Comparison of ENCODE assay signal across 8 mouse cellular contexts in genomic region chr3:97657655-97658411, GRCm38 (mm10). TPM values are rescaled to one million over a fixed set of nuclear protein-coding genes. Genes with fewer than 3 reads are reported as not detected.
DNase-seq lines count a peak whose midpoint lies in the region; ATAC-seq and TF ChIP-seq lines count a peak whose summit lies in the region.

Gene Prkab2 (plus strand): TSS chr3:97658193.

- peak; percentile 97 for DNase-seq in 3T3-L1 (ENCODE audit: low read depth, low spot score)
- peak; percentile 98 to 100 for DNase-seq in adrenal gland, postnatal 4 days (ENCODE audit: low spot score in 2 of 2)
- DNase-seq in embryonic facial prominence, embryonic 14.5 days (ENCODE audit: low spot score), result peak; percentile 99
- DNase-seq in heart, adult 2 months, result peak; percentile 99
- peak; percentile 98 to 99 for DNase-seq in kidney, adult 8-10 months
- DNase-seq in spleen, postnatal 10 days (ENCODE audit: low spot score in 2 of 2), result peak; percentile 99

- intact Hi-C loops in heart, adult 2 months (cut with DNase I), result loop anchor here (1.0 to 10.0 kb wide), 4 partner anchors 23 to 357 kb away; partner anchors contain the start of genes Fmo5 and Notch2

- H3K36me3 ChIP-seq in embryonic facial prominence, embryonic 14.5 days (ENCODE audit: control insufficient read depth, insufficient read depth, low read length), result peaks cover 7% of the 10 kb centered on the region; the same call in 1 of the 2 replicates
- H3K36me3 ChIP-seq in heart, adult 2 months (ENCODE audit: control insufficient read depth, insufficient read depth, low read length), result peaks cover 2% of the 10 kb centered on the region
- H3K36me3 ChIP-seq in limb, embryonic 13.5 days, result peaks cover 6% of the 10 kb centered on the region; the same call in 1 of the 2 replicates
- H3K36me3 ChIP-seq in midbrain, embryonic 16.5 days (ENCODE audit: control insufficient read depth, insufficient read depth, low read length), result 0 out of 2 replicates have a peak, but pooled peaks cover 2% of the 10 kb centered on the region

- H3K4me2 ChIP-seq in embryonic facial prominence, embryonic 14.5 days (ENCODE audit: low read depth, low read length), result peak within 1 kb of the TSS; percentile 89
- H3K4me2 ChIP-seq in limb, embryonic 13.5 days (replicated peaks), result peak within 1 kb of the TSS; percentile 84
- peak within 1 kb of the TSS; percentile 85 for H3K4me2 ChIP-seq in midbrain, embryonic 16.5 days (ENCODE audit: low read length)

- peak; percentile 94 for ATAC-seq in embryonic facial prominence, embryonic 14.5 days (ENCODE audit: low read depth)
- ATAC-seq in limb, embryonic 13.5 days (ENCODE audit: low FRiP score, low read depth), result peak; percentile 95
- ATAC-seq in midbrain, embryonic 16.5 days, result peak; percentile 93

- peak within 1 kb of the TSS; percentile 68 for H3K9ac ChIP-seq in embryonic facial prominence, embryonic 14.5 days (ENCODE audit: low read depth, low read length)
- H3K9ac ChIP-seq in heart, adult 2 months (ENCODE audit: low read depth, low read length), result peak within 1 kb of the TSS; percentile 95
- H3K9ac ChIP-seq in limb, embryonic 13.5 days, result peak within 1 kb of the TSS; percentile 76
- H3K9ac ChIP-seq in midbrain, embryonic 16.5 days (ENCODE audit: low read depth, low read length), result peak within 1 kb of the TSS; percentile 89

- no peaks in the 10 kb centered on the region for H3K27me3 ChIP-seq in embryonic facial prominence, embryonic 14.5 days (replicated peaks; ENCODE audit: control insufficient read depth, insufficient read depth, low read length)
- no peaks in the 10 kb centered on the region for H3K27me3 ChIP-seq in heart, adult 2 months (ENCODE audit: control insufficient read depth, insufficient read depth, low read length)
- no peaks in the 10 kb centered on the region for H3K27me3 ChIP-seq in limb, embryonic 13.5 days
- H3K27me3 ChIP-seq in midbrain, embryonic 16.5 days (ENCODE audit: control insufficient read depth, insufficient read depth, low read depth, low read length), result no peaks in the 10 kb centered on the region

- peak; percentile 86 for TF ChIP-seq POLR2A in heart, adult 2 months (IDR thresholded peaks at IDR 0.05; ENCODE audit: insufficient read depth, low read depth, low read length)

- 3% methylated on average over 24 of the region's 51 CpGs for WGBS in embryonic facial prominence, embryonic 14.5 days
- WGBS in heart, adult 2 months, result under 1% methylated on average over 51 of the region's 51 CpGs
- 1% methylated on average over 50 of the region's 51 CpGs for WGBS in limb, embryonic 13.5 days
- WGBS in midbrain, embryonic 16.5 days, result 1% methylated on average over 48 of the region's 51 CpGs

- H3K27ac ChIP-seq in embryonic facial prominence, embryonic 14.5 days (replicated peaks; ENCODE audit: low read depth, low read length), result peak within 1 kb of the TSS; percentile 52
- peak within 1 kb of the TSS; percentile 91 for H3K27ac ChIP-seq in heart, adult 2 months
- no peak within 1 kb of the TSS for H3K27ac ChIP-seq in limb, embryonic 13.5 days
- H3K27ac ChIP-seq in midbrain, embryonic 16.5 days (ENCODE audit: low read length), result peak within 1 kb of the TSS; percentile 83

- no peak for TF ChIP-seq CTCF in heart, adult 2 months (IDR thresholded peaks at IDR 0.05)

- 0 out of 2 replicates have a peak, but pooled peaks cover 13% of the 10 kb centered on the region for H3K4me1 ChIP-seq in embryonic facial prominence, embryonic 14.5 days (ENCODE audit: control insufficient read depth, insufficient read depth, low read length)
- H3K4me1 ChIP-seq in heart, adult 2 months (ENCODE audit: control insufficient read depth, insufficient read depth, low read length), result peaks cover 5% of the 10 kb centered on the region
- H3K4me1 ChIP-seq in limb, embryonic 13.5 days, result peaks cover 35% of the 10 kb centered on the region
- peaks cover 14% of the 10 kb centered on the region for H3K4me1 ChIP-seq in midbrain, embryonic 16.5 days (ENCODE audit: control insufficient read depth, insufficient read depth, low read length)

- H3K9me3 ChIP-seq in embryonic facial prominence, embryonic 14.5 days (ENCODE audit: control insufficient read depth, low read length), result no peaks in the 10 kb centered on the region
- no peaks in the 10 kb centered on the region for H3K9me3 ChIP-seq in limb, embryonic 13.5 days
- H3K9me3 ChIP-seq in midbrain, embryonic 16.5 days (replicated peaks; ENCODE audit: control insufficient read depth, low read length, poor library complexity, severe bottlenecking), result no peaks in the 10 kb centered on the region

- no peaks in the 10 kb centered on the region; the same call in 1 of the 2 replicates for H3K79me2 ChIP-seq in heart, adult 2 months (replicated peaks; ENCODE audit: control insufficient read depth, insufficient read depth, low read length)

- peak within 1 kb of the TSS; percentile 91 for H3K4me3 ChIP-seq in embryonic facial prominence, embryonic 14.5 days (ENCODE audit: low read depth, low read length)
- H3K4me3 ChIP-seq in heart, adult 2 months, result peak within 1 kb of the TSS; percentile 72
- H3K4me3 ChIP-seq in limb, embryonic 13.5 days, result peak within 1 kb of the TSS; percentile 81
- H3K4me3 ChIP-seq in midbrain, embryonic 16.5 days (ENCODE audit: low read depth, low read length), result peak within 1 kb of the TSS; percentile 92

- TF ChIP-seq EP300 in heart, adult 2 months (IDR thresholded peaks at IDR 0.05; ENCODE audit: insufficient read depth, low read depth, low read length), result 0 out of 2 replicates have a peak, but pooled peaks have one; percentile 29

RNA-seq across cellular contexts. Expression of gene Prkab2, which starts in this region (rescaled TPM):
- 1 to 10 TPM; 9.4 to 9.8 TPM for total RNA-seq in adrenal gland, postnatal 4 days (2021)
- polyA plus RNA-seq in embryonic facial prominence, embryonic 14.5 days (2014; fragmentation: Nextera tagmentation; extraction: Ambion mirVana), result 9.9 and 10.5 TPM in 2 replicates
- 10 to 100 TPM; 20.2 to 20.6 TPM for total RNA-seq in heart, adult 2 months (2021)
- 21.6 and 45.2 TPM in 2 replicates for polyA plus RNA-seq in heart, adult 2 months (2012; rRNA removed)
- polyA plus RNA-seq in limb, embryonic 13.5 days (2015; fragmentation: Nextera tagmentation; extraction: Ambion mirVana), result 6.8 and 7.8 TPM in 2 replicates
- 14.7 and 16.9 TPM in 2 replicates for polyA plus RNA-seq in midbrain, embryonic 16.5 days (2015; fragmentation: Nextera tagmentation; extraction: Ambion mirVana)
